Mouse (Mus musculus): Measurements from ENCODE around the gene Cask.

DNA sequence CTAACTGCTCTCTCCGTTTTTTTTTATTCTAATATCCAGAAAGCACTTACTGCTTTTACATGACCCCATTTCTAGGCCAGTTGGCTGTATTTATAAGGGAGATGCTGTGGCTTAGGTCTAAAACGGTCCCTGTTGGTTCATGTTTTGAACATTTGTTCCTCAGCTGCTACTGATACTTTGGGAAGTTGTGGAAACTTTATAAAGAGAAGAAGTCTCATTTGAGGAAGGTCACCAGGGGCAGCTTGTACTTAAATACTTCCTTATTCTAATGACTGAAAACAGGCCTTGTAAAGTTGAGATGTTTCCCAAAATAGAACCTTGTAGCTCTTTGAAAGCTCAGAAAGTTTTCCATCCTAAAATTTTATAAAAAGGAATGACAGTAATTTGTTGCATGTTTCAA, 52.4 kb downstream of the Cask start:
- TF ChIP-seq EP300 (IDR thresholded peaks at IDR 0.05; ENCODE audit: insufficient read depth, low read depth, low read length) (no peak), CTCF (IDR thresholded peaks at IDR 0.05) (no peak), POLR2A (IDR thresholded peaks at IDR 0.05; ENCODE audit: insufficient read depth, low read depth, low read length) (no peak)

All from heart, adult 2 months (tissue).